Mouse (Mus musculus) stomach, embryonic 14.5 days (tissue): Measurements from ENCODE around the gene Gm28051. TPM values are rescaled to one million over a fixed set of nuclear protein-coding genes. Genes with fewer than 3 reads are reported as not detected.

Experiments
- ATAC-seq: fragments of 200-750 bp; cut with Nextera tagmentation; 2 replicates; pipeline ENCODE4 v1.8.0; 2017; ENCODE audit warnings: low read depth, moderate TSS enrichment; ENCODE audit not compliant: insufficient number of reproducible peaks, insufficient read depth, low FRiP score
- H3K27ac ChIP-seq: fragments of 300-500 bp; sonication (generic); 2 replicates; pipeline ENCODE4 v1.5.1; 2014; ENCODE audit warnings: mild to moderate bottlenecking, low read length, moderate library complexity, mixed read lengths
- H3K27me3 ChIP-seq: fragments of 300-500 bp; sonication (generic); 2 replicates; pipeline ENCODE4 v1.6.1; 2014; ENCODE audit warnings: low read length, control low read depth, mixed read lengths; ENCODE audit not compliant: control insufficient read depth, insufficient read depth
- H3K36me3 ChIP-seq: fragments of 300-500 bp; sonication (generic); 2 replicates; pipeline ENCODE4 v1.6.1; 2014; ENCODE audit warnings: mild to moderate bottlenecking, control low read depth, low read length, moderate library complexity, mixed read lengths; ENCODE audit not compliant: control insufficient read depth, insufficient read depth
- H3K4me1 ChIP-seq: fragments of 300-500 bp; sonication (generic); 2 replicates; pipeline ENCODE4 v1.6.1; 2014; ENCODE audit warnings: low read length, control low read depth, mixed read lengths; ENCODE audit not compliant: control insufficient read depth, insufficient read depth
- H3K4me2 ChIP-seq: fragments of 300-500 bp; sonication (generic); replicated peaks from 2 replicates; pipeline ENCODE4 v1.6.1; 2014; ENCODE audit warnings: low read depth, low read length, control low read depth
- H3K4me3 ChIP-seq: fragments of 300-500 bp; sonication (generic); 2 replicates; pipeline ENCODE4 v1.5.1; 2014; ENCODE audit warnings: low read depth, low read length, control low read depth
- H3K9ac ChIP-seq: fragments of 300-500 bp; sonication (generic); replicated peaks from 2 replicates; pipeline ENCODE4 v1.6.1; 2014; ENCODE audit warnings: low read depth, mild to moderate bottlenecking, control low read depth, low read length, moderate library complexity, mixed read lengths
- H3K9me3 ChIP-seq: fragments of 300-500 bp; sonication (generic); 2 replicates; pipeline ENCODE4 v1.6.1; 2016; ENCODE audit warnings: low read depth, low read length, control low read depth; ENCODE audit not compliant: control insufficient read depth
- WGBS: fragments of 180-500 bp; shearing (Covaris S2); extraction: QIAGEN DNeasy Blood & Tissue Kit; methylation state at CpG from one replicate; pipeline ENCODE4 v1.1.7; 2014; 5-methylcytosine and 5-hydroxymethylcytosine counted together
- polyA plus RNA-seq: library from polyadenylated mRNA; unstranded; fragments of >200 nt; fragmentation: Nextera tagmentation; extraction: Ambion mirVana; gene quantifications from 2 replicates; pipeline ENCODE4 v1.2.1, GENCODE M21; 2014

Gm28051 gene
- polyA plus RNA-seq, 1 experiment from 2014 or later: not detected

GRCm38 (mm10) chr12:102682085-102682484 is 75.5 kb downstream of the Gm28051 start:
- H3K27ac ChIP-seq: no peak overlapping the region
- no peak overlapping the region for H3K4me2 ChIP-seq
- H3K4me1 ChIP-seq: 0 out of 2 replicates have a peak, but pooled peaks cover 10% of the 10 kb centered on the region
- WGBS: 86% methylated on average over 5 of the region's 5 CpGs
- H3K36me3 ChIP-seq: no peaks in the 10 kb centered on the region
- H3K4me3 ChIP-seq: no peak overlapping the region
- H3K9ac ChIP-seq: no peak overlapping the region
- H3K9me3 ChIP-seq: no peaks in the 10 kb centered on the region
- H3K27me3 ChIP-seq: no peaks in the 10 kb centered on the region
- no peak for ATAC-seq

- H3K9ac ChIP-seq: no peak overlapping the region
- H3K4me3 ChIP-seq: no peak overlapping the region
- no peak for ATAC-seq
- WGBS: 79% methylated on average over 7 of the region's 7 CpGs
- H3K27me3 ChIP-seq: no peaks in the 10 kb centered on the region
- no peak overlapping the region for H3K27ac ChIP-seq
- no peaks in the 10 kb centered on the region for H3K9me3 ChIP-seq
- no peak overlapping the region for H3K4me2 ChIP-seq
- H3K4me1 ChIP-seq: 0 out of 2 replicates have a peak, but pooled peaks cover 10% of the 10 kb centered on the region
- H3K36me3 ChIP-seq: no peaks in the 10 kb centered on the region
These were observed 76.0 kb downstream of the Gm28051 start for GRCm38 (mm10) chr12:102681590-102681989.

GRCm38 (mm10) chr12:102678820-102679219 is 78.7 kb downstream of the Gm28051 start:
- H3K36me3 ChIP-seq: no peaks in the 10 kb centered on the region
- no peak overlapping the region for H3K4me3 ChIP-seq
- no peaks in the 10 kb centered on the region for H3K9me3 ChIP-seq
- H3K27me3 ChIP-seq: no peaks in the 10 kb centered on the region
- 70% methylated on average over 6 of the region's 6 CpGs for WGBS
- no peak overlapping the region for H3K4me2 ChIP-seq
- H3K27ac ChIP-seq: no peak overlapping the region
- ATAC-seq: no peak
- no peaks in the 10 kb centered on the region for H3K4me1 ChIP-seq
- no peak overlapping the region for H3K9ac ChIP-seq

- Histone ChIP-seq H3K9me3 (no peaks in the 10 kb centered on the region), H3K4me1 (peaks cover 14% of the 10 kb centered on the region; the same call in 1 of the 2 replicates), H3K36me3 (no peaks in the 10 kb centered on the region), H3K27ac (no peak overlapping the region), H3K9ac (no peak overlapping the region), H3K27me3 (no peaks in the 10 kb centered on the region), H3K4me3 (no peak overlapping the region), H3K4me2 (no peak overlapping the region)
- no peak for ATAC-seq
- 71% methylated on average over 3 of the region's 3 CpGs for WGBS
These were observed 80.5 kb downstream of the Gm28051 start for GRCm38 (mm10) chr12:102677089-102677488.

GRCm38 (mm10) chr12:102674556-102674955 is 83.0 kb downstream of the Gm28051 start:
- Histone ChIP-seq H3K27ac (no peak overlapping the region), H3K27me3 (no peaks in the 10 kb centered on the region), H3K4me2 (no peak overlapping the region), H3K9me3 (no peaks in the 10 kb centered on the region), H3K4me3 (no peak overlapping the region), H3K9ac (no peak overlapping the region), H3K36me3 (no peaks in the 10 kb centered on the region), H3K4me1 (peaks cover 18% of the 10 kb centered on the region; the same call in 1 of the 2 replicates)
- 77% methylated on average over 10 of the region's 10 CpGs for WGBS
- no peak for ATAC-seq

GRCm38 (mm10) chr12:102674123-102674522 is 83.4 kb downstream of the Gm28051 start:
- H3K4me1 ChIP-seq: peaks cover 18% of the 10 kb centered on the region; the same call in 1 of the 2 replicates
- no peak for ATAC-seq
- no peak overlapping the region for H3K4me2 ChIP-seq
- no peak overlapping the region for H3K9ac ChIP-seq
- H3K9me3 ChIP-seq: no peaks in the 10 kb centered on the region
- H3K36me3 ChIP-seq: no peaks in the 10 kb centered on the region
- no peaks in the 10 kb centered on the region for H3K27me3 ChIP-seq
- WGBS: 87% methylated on average over 13 of the region's 13 CpGs
- H3K27ac ChIP-seq: no peak overlapping the region
- H3K4me3 ChIP-seq: no peak overlapping the region

- no peak for ATAC-seq
- H3K27ac ChIP-seq: no peak overlapping the region
- H3K9me3 ChIP-seq: no peaks in the 10 kb centered on the region
- no peaks in the 10 kb centered on the region for H3K27me3 ChIP-seq
- H3K9ac ChIP-seq: no peak overlapping the region
- 70% methylated on average over 20 of the region's 20 CpGs for WGBS
- no peak overlapping the region for H3K4me2 ChIP-seq
- peaks cover 18% of the 10 kb centered on the region; the same call in 1 of the 2 replicates for H3K4me1 ChIP-seq
- H3K36me3 ChIP-seq: no peaks in the 10 kb centered on the region
- no peak overlapping the region for H3K4me3 ChIP-seq
These were observed 84.4 kb downstream of the Gm28051 start for GRCm38 (mm10) chr12:102672857-102673839.

- Histone ChIP-seq H3K9ac (no peak overlapping the region), H3K4me2 (no peak overlapping the region), H3K36me3 (no peaks in the 10 kb centered on the region), H3K4me3 (no peak overlapping the region), H3K4me1 (peaks cover 18% of the 10 kb centered on the region; the same call in 1 of the 2 replicates), H3K27me3 (no peaks in the 10 kb centered on the region), H3K27ac (no peak overlapping the region), H3K9me3 (no peaks in the 10 kb centered on the region)
- no peak for ATAC-seq
- WGBS: 25% methylated on average over 8 of the region's 8 CpGs
These were observed 85.4 kb downstream of the Gm28051 start for GRCm38 (mm10) chr12:102672176-102672575.
